Mouse (Mus musculus) Muller cell, postnatal 12 days (primary cell): ENCODE measurements at regions not wholly inside any gene's neighbourhood (a gene's known extent, or its start where the extent isn't known, plus 50 kb on each side); places are given as distances from the start of the nearest gene placed in this dataset.

Experiments used
- DNase-seq: peaks from one replicate; pipeline ENCODE4 v3.0.0-alpha.2; 2015; ENCODE audit errors: inconsistent ontology term

GRCm38 (mm10) chr12:50122145-50122544 lies 526.8 kb downstream of the Prkd1 start:
- DNase-seq, result no peak

GRCm38 (mm10) chr12:50122971-50123370 lies 525.9 kb downstream of the Prkd1 start:
- no peak for DNase-seq

- no peak for DNase-seq
These were observed 490.8 kb downstream of the Prkd1 start for GRCm38 (mm10) chr12:50158143-50158542.

GRCm38 (mm10) chr12:50187332-50187731 lies 461.6 kb downstream of the Prkd1 start:
- DNase-seq, result no peak

- DNase-seq, result peak; percentile 44
These were observed 457.9 kb downstream of the Prkd1 start for GRCm38 (mm10) chr12:50190892-50191539.

- no peak for DNase-seq
These were observed 456.9 kb downstream of the Prkd1 start for GRCm38 (mm10) chr12:50191733-50192612.

- DNase-seq, result no peak
These were observed 455.4 kb downstream of the Prkd1 start for GRCm38 (mm10) chr12:50193501-50193900.

- peak; percentile 70 for DNase-seq
These were observed 454.2 kb downstream of the Prkd1 start for GRCm38 (mm10) chr12:50194714-50195113.

- DNase-seq, result peak; percentile 29
These were observed 452.6 kb downstream of the Prkd1 start for GRCm38 (mm10) chr12:50196339-50196738.

- no peak for DNase-seq
These were observed 407.8 kb downstream of the Prkd1 start for GRCm38 (mm10) chr12:50241139-50241538.

GRCm38 (mm10) chr12:50258901-50259300 lies 390.0 kb downstream of the Prkd1 start:
- DNase-seq, result no peak

GRCm38 (mm10) chr12:50261072-50261471 lies 387.8 kb downstream of the Prkd1 start:
- no peak for DNase-seq

- DNase-seq, result no peak
These were observed 375.5 kb downstream of the Prkd1 start for GRCm38 (mm10) chr12:50273239-50273880.

GRCm38 (mm10) chr12:50281615-50282014 lies 367.3 kb downstream of the Prkd1 start:
- DNase-seq, result peak; percentile 22
